Mouse (Mus musculus) spleen, postnatal 4 days (tissue): ENCODE data around the gene Vmn1r18.
"Not testable (repeated sequence)": the region's sequence is repeated elsewhere in the genome, so short reads cannot be mapped to it uniquely, and the experiment has no call there.

Experiments
- DNase-seq, 2 experiments: peaks; one replicate each; pipeline ENCODE4 v3.0.0; 2022; ENCODE audit warnings: low spot score in 2 of 2

Gene Vmn1r18

DNA sequence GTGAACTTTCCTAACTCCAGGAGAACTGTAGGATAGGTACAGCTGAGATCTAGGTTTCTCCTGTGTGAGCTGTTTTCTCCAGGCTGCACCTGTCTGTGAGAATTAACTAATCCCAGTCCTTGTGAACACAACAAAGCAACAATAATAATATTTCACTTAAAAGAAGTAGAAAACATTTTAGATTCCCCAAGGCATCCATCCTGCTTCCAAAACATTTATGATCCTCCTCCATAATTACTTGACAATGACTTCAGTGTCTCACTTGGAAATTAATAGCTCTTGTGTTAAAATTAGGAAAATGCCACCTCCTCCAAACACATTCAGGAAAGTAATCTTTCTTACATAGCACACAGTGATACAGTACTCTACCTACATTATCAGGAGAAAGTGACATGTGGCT is at the start of gene Vmn1r18:
TSS of gene Vmn1r18 (minus strand) at position 101 of the 400 bp plus-strand sequence.
- no peak for DNase-seq

DNA sequence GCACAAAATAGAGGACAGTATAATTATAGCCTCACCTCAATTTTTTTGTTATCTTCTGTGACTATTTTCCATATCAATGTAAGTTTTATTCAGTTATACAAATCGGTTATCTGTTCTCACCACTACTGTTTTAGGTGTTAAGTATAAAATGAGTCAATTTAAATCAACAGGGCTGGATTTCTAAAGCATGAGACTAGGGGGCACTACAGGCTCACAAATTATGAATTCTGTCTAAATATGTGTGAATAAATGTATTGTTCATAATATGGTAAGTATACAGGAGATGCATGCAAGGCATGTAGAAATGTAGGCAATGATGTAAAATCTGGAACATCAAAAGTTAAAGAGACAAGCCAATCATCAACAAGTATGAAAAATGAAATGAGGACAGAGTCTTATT is 35.6 kb upstream of the Vmn1r18 start:
- DNase-seq, result no peak

DNA sequence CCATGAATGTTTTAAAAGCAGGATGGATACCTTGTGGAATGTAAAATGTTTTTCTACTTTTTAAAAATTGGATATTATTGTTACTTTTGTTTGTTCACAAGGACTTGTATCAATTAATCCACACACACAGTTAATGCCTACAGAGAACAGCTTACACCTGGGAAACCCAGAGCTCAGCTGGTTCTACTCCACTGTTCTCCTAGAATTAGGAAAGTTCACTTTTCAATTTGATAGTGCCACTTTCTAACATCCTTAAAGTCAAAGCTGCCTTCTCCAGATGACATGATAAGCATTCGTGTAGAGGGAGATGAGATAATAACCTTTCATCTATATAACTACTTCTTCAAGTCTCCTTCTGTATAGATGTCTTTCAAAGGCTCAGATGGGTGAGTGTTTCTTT is 33.0 kb upstream of the Vmn1r18 start, which contains the start of gene Vmn1r20:
TSS of gene Vmn1r20 (plus strand) at position 301 of the 400 bp plus-strand sequence.
- DNase-seq, result no peak

DNA sequence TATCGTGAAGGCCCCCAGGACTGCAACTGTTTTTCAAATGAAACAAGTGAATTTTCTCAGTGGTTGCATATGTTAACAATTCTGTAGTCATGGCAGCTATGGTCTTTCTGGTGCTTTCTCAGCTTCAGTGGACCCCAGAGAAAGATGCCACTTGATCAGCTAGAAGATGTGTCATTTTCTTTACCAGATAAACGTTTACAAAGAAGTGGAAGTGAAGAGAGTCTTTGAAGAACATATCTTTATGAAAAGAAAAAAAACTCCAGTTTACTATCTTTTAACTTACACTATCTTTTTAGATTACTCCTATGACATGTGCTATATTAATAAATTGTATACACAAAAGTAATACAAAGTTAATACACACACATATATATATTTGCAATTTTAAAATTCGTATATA is 7.9 kb upstream of the Vmn1r18 start, which contains the start of gene Vmn1r19:
TSS of gene Vmn1r19 (plus strand) at position 301 of the 400 bp plus-strand sequence.
- not testable (repeated sequence) for DNase-seq

DNA sequence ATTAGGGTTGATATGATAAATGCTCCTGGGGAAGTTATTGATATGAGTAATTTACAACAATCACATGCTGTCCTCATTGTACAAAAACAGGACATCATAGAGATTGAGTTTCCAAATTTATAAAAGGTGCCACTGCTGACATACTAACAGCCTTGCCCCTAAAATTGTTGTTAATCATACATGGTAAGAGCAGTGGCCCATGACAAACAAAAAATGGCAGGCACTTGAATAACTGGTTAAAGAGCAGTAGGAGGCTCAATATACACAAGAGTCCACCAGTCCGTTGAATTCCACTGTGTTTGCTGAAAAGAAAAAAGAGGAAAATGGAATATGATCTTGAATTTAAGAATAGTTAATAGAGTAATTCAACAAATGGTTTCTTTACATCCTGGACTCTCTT is 28.1 kb downstream of the Vmn1r18 start:
- no peak for DNase-seq

DNA sequence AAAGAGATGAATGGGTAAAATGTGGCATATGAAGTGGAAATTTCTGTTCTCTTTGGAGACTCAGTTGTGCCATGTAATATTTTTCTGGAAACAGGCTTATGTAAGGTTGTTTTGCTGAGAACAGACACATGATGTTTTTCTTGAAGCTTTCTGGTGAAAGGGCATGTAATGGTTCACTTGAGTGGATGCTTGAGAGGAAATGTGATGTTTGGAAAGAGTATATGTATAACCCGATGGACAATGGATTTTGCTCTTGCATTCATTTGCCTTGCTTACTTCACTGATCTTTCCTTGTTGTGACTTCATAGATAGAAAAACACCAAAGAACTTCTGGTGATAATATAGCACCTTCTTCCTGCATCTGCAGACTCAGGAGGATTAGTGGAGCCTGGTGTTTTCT is 29.7 kb downstream of the Vmn1r18 start:
- not testable (repeated sequence) for DNase-seq

DNA sequence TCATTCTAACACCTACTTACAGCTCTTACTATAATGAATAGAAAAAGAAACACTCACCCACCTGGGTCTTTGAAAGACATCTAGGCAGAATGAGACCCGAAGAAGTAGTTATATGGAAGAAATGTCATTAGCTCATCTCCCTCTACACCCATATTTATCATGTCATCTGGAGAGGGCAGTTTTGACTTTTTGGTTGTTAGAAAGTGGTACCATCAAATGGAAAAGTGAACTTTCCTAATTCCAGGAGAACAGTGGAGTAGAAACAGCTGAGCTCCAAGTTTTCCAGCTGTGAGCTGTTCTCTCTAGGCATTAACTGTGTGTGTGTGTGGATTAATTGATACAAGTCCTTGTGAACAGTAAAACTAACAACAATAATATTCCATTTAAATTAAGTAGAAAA is 32.0 kb downstream of the Vmn1r18 start, which contains the start of gene Vmn1r17:
TSS of gene Vmn1r17 (minus strand) at position 101 of the 400 bp plus-strand sequence.
- DNase-seq, result no peak

DNA sequence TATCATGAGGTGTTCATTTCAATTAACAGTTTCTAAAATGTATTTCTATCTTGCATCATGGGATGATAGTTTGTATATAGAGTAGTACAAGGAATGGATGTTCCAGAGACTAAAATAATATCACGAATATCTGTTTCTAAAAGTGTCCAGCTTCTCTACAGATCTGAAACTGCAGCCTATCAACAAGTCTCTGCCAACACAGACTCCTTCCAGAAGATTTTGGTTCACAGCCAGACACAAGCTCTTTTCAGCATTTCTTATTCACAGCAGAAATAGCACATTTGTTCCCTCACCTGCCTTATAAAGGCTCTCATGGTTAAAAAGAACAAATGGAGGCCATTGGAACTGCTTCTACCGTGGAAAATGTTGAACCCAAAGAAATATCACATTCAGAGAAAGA is 38.7 kb downstream of the Vmn1r18 start:
- DNase-seq, result no peak

DNA sequence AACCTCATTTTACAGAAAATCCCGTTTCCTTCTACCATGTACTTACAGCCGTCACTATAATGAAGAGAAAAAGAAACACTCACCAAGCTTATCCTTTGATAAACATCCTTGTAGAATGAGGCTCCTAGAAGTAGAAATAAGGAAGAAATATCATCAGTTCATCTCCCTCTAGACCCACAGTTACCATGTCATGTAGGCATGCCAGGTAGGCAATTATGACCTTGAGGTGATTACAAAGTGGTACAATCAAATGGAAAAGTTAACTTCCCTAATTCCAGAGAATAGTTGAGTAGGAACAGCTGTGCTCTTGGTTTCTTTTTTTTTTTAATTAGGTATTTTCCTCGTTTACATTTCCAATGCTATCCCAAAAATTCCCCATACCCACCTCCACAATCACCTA is 66.2 kb downstream of the Vmn1r18 start, which contains the start of gene Vmn1r16:
TSS of gene Vmn1r16 (minus strand) at position 101 of the 400 bp plus-strand sequence.
- no peak for DNase-seq
